Mouse (Mus musculus): ENCODE data around the gene Mospd3. TPM values are rescaled to one million over a fixed set of nuclear protein-coding genes. Genes with fewer than 3 reads are reported as not detected.

The Mospd3 gene
- polyA plus RNA-seq, 1 experiment from 2014 or later, result 58.5 TPM

DNA sequence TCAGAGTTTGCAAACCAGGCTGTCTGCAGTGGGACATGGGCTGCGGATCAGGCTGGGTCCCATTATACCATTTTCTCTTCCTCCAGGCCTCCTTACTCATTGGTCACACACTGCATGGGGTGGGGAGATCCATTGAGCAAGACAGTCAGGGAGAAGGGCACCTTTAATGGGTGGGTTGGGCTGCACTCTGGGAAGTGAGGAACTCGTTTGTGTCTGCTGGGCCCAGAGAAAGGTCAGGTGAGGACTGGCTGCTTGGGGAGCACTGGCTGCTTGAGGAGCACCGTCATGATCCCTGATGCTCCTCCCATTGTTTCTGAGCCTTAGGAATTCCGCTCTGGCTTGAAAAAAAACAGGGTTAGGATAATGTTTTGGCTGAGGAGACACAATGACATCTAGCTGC lies 42.0 kb upstream of the Mospd3 start:
- peaks cover 28% of the 10 kb centered on the region for H3K36me3 ChIP-seq (ENCODE audit: control insufficient read depth, insufficient read depth, low read length)
- H3K4me1 ChIP-seq (replicated peaks; ENCODE audit: control insufficient read depth, insufficient read depth, low read length), result peaks cover 16% of the 10 kb centered on the region

DNA sequence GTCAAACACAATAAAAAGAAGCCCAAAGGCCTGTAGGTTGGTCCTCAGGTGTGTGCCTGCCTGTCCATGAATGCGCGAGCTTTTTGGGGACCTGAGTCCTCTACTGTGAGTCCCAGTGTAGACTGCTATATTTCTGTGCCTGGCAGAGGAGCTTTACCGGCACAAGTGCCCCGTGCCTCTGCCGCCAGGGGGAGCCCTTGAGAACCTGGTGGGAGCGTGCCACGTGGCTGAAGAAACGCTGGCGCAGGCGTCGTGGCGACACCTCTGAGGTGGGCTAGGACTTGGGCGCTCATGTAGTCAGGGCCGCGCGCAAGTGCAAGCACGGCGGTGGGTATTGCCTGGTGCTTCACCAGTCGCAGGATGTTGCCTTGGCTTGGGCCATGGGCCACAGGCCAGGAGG lies 40.2 kb upstream of the Mospd3 start, which contains the start of gene Sap25:
Sap25 (plus strand) TSS at position 281 of the 400 bp plus-strand sequence.
- ATAC-seq (replicated peaks; ENCODE audit: low FRiP score) (no peak), DNase-seq (ENCODE audit: low spot score) (no peak)
- H3K27ac ChIP-seq (ENCODE audit: low read depth, low read length), result no peak within 1 kb of the TSS
- no peak within 1 kb of the TSS for H3K9ac ChIP-seq (ENCODE audit: low read depth, low read length)
- H3K4me3 ChIP-seq (ENCODE audit: low read depth, low read length), result no peak within 1 kb of the TSS
- H3K4me1 ChIP-seq (replicated peaks; ENCODE audit: control insufficient read depth, insufficient read depth, low read length), result peaks cover 13% of the 10 kb centered on the region
- peaks cover 17% of the 10 kb centered on the region for H3K27me3 ChIP-seq (replicated peaks; ENCODE audit: control insufficient read depth, insufficient read depth, low read length)
- H3K36me3 ChIP-seq (ENCODE audit: control insufficient read depth, insufficient read depth, low read length), result peaks cover 40% of the 10 kb centered on the region
- 83% methylated on average over 19 of the region's 19 CpGs for WGBS
- no peak within 1 kb of the TSS for H3K4me2 ChIP-seq
- H3K9me3 ChIP-seq (ENCODE audit: control insufficient read depth, low read length), result no peaks in the 10 kb centered on the region

More for the DNA sequence above, 42.0 kb upstream of the Mospd3 start:
- ATAC-seq (replicated peaks; ENCODE audit: low FRiP score) (no peak), DNase-seq (ENCODE audit: low spot score) (no peak)
- no peaks in the 10 kb centered on the region for H3K9me3 ChIP-seq (ENCODE audit: control insufficient read depth, low read length)
- H3K27ac ChIP-seq (ENCODE audit: low read depth, low read length), result no peak overlapping the region
- H3K4me3 ChIP-seq (ENCODE audit: low read depth, low read length), result no peak overlapping the region
- WGBS, result 71% methylated on average over 4 of the region's 4 CpGs
- no peak overlapping the region for H3K4me2 ChIP-seq
- no peak overlapping the region for H3K9ac ChIP-seq (ENCODE audit: low read depth, low read length)
- peaks cover 17% of the 10 kb centered on the region for H3K27me3 ChIP-seq (replicated peaks; ENCODE audit: control insufficient read depth, insufficient read depth, low read length)

DNA sequence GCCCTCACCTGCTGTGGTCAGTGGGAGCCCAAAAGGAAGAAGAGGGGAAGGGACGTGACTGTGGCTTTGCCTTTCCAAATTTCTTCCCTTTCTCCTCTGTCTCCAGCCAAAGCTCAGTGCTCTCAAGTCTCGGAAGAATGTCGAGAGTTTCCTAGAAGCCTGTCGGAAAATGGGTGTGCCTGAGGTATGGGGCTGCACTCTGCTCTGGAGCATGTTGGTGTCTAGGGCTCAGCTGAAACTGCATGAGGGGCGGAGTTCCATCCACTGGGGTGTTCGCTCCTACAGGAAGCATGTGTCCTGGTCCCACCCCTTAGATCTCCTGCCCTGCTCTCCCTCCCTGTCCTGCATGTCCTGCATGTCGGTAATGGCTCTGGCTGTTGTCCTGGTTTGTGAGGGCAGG lies 38.6 kb upstream of the Mospd3 start:
- Histone ChIP-seq H3K4me2 (no peak overlapping the region), H3K4me3 (ENCODE audit: low read depth, low read length) (no peak overlapping the region), H3K27me3 (replicated peaks; ENCODE audit: control insufficient read depth, insufficient read depth, low read length) (peaks cover 10% of the 10 kb centered on the region), H3K4me1 (replicated peaks; ENCODE audit: control insufficient read depth, insufficient read depth, low read length) (peaks cover 3% of the 10 kb centered on the region), H3K27ac (ENCODE audit: low read depth, low read length) (no peak overlapping the region), H3K36me3 (ENCODE audit: control insufficient read depth, insufficient read depth, low read length) (peaks cover 40% of the 10 kb centered on the region), H3K9me3 (ENCODE audit: control insufficient read depth, low read length) (no peaks in the 10 kb centered on the region), H3K9ac (ENCODE audit: low read depth, low read length) (no peak overlapping the region)
- WGBS, result 76% methylated on average over 7 of the region's 7 CpGs
- DNase-seq (ENCODE audit: low spot score) (no peak), ATAC-seq (replicated peaks; ENCODE audit: low FRiP score) (no peak)

DNA sequence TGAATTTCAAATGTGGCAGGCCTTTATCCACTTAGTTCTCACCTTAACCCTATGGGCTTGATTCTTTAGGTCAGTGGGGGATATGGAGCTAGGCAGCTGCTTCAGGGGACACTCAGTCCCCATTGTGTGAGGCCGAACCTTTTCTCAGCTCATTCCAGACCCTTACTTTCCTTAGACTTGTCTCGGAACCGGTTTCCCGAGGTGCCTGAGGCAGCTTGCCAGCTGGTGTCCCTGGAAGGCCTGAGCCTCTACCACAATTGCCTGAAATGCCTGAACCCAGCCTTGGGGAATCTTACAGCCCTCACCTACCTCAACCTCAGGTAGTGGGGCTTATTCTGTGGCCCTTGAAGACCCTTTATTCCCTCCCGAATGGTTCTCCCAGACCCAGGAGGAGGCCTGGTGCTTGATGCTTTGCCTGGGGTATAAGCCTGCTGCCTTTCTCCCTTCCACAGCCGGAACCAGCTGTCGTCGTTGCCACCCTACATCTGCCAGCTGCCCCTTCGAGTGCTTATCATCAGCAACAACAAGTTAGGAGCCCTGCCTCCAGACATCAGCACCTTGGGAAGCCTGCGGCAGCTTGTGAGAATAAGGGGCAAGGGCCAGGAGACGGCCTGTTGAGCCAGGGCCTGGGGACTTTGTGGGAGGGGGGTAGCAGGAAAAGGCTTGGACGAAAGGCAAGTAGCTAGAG lies 32.7 kb upstream of the Mospd3 start:
- H3K27me3 ChIP-seq (replicated peaks; ENCODE audit: control insufficient read depth, insufficient read depth, low read length), result no peaks in the 10 kb centered on the region
- no peak overlapping the region for H3K4me3 ChIP-seq (ENCODE audit: low read depth, low read length)
- H3K9me3 ChIP-seq (ENCODE audit: control insufficient read depth, low read length), result no peaks in the 10 kb centered on the region
- WGBS, result 86% methylated on average over 12 of the region's 12 CpGs
- no peak overlapping the region for H3K4me2 ChIP-seq
- ATAC-seq (replicated peaks; ENCODE audit: low FRiP score) (no peak), DNase-seq (ENCODE audit: low spot score) (no peak)
- H3K9ac ChIP-seq (ENCODE audit: low read depth, low read length), result no peak overlapping the region
- H3K4me1 ChIP-seq (replicated peaks; ENCODE audit: control insufficient read depth, insufficient read depth, low read length), result peaks cover 24% of the 10 kb centered on the region
- no peak overlapping the region for H3K27ac ChIP-seq (ENCODE audit: low read depth, low read length)
- H3K36me3 ChIP-seq (ENCODE audit: control insufficient read depth, insufficient read depth, low read length), result peaks cover 24% of the 10 kb centered on the region

DNA sequence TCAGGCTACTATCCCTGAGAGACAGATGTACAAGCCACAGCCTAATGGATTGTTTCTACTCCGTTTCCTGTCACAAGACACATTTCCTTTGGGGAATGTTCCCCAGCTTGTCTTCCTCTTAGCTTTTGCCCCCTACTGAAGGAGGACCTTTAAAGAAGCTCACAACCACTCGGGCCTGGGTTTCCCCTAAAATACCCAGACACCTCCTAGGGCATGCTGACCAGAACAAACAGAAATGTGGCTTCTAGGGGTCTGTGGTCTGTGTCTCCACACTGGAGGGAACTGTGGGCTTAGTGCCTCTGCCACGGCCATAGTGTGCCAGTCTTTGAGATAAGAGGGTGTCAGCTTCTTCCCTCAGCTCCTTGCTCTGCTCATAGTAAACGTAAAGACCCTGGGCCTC lies 30.7 kb upstream of the Mospd3 start:
- peak overlapping the region; percentile 98 for H3K27ac ChIP-seq (ENCODE audit: low read depth, low read length)

DNA sequence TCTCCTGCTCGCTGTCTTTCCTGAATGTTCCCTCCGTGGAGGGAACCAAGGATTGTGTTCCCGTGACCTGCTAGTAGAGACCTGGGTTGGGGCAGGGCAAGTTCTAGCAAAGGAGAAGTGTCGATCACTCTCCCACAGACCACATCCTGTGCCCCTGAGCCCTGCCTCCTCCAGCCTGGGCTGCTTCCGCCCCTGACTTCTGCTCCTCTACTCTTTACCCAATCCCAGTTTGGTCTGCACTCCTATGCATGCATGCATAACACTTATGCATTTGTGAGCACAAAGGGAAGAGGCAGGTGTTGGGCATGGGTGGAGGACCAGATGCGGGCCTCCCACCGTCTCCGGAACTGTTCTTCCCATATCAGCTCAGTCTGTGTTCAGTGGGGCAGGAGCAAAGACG lies 30.3 kb upstream of the Mospd3 start:
- Histone ChIP-seq H3K4me1 (replicated peaks; ENCODE audit: control insufficient read depth, insufficient read depth, low read length) (peaks cover 24% of the 10 kb centered on the region), H3K27me3 (replicated peaks; ENCODE audit: control insufficient read depth, insufficient read depth, low read length) (no peaks in the 10 kb centered on the region), H3K9ac (ENCODE audit: low read depth, low read length) (peak overlapping the region; percentile 57), H3K36me3 (ENCODE audit: control insufficient read depth, insufficient read depth, low read length) (peaks cover 6% of the 10 kb centered on the region; the same call in 1 of the 2 replicates), H3K9me3 (ENCODE audit: control insufficient read depth, low read length) (no peaks in the 10 kb centered on the region), H3K4me3 (ENCODE audit: low read depth, low read length) (peak overlapping the region; percentile 81), H3K4me2 (peak overlapping the region; percentile 96), H3K27ac (ENCODE audit: low read depth, low read length) (peak overlapping the region; percentile 98)
- DNase-seq (ENCODE audit: low spot score) (no peak), ATAC-seq (replicated peaks; ENCODE audit: low FRiP score) (no peak)
- WGBS, result 38% methylated on average over 9 of the region's 9 CpGs

More for the DNA sequence above, 30.7 kb upstream of the Mospd3 start:
- Histone ChIP-seq H3K9ac (ENCODE audit: low read depth, low read length) (peak overlapping the region; percentile 57; the same call in 1 of the 2 replicates), H3K4me1 (replicated peaks; ENCODE audit: control insufficient read depth, insufficient read depth, low read length) (peaks cover 24% of the 10 kb centered on the region), H3K27me3 (replicated peaks; ENCODE audit: control insufficient read depth, insufficient read depth, low read length) (no peaks in the 10 kb centered on the region), H3K36me3 (ENCODE audit: control insufficient read depth, insufficient read depth, low read length) (peaks cover 7% of the 10 kb centered on the region; the same call in 1 of the 2 replicates), H3K9me3 (ENCODE audit: control insufficient read depth, low read length) (no peaks in the 10 kb centered on the region), H3K4me2 (peak overlapping the region; percentile 96), H3K4me3 (ENCODE audit: low read depth, low read length) (peak overlapping the region; percentile 81)
- ATAC-seq (replicated peaks; ENCODE audit: low FRiP score) (no peak), DNase-seq (ENCODE audit: low spot score) (no peak)
- 27% methylated on average over 4 of the region's 4 CpGs for WGBS

DNA sequence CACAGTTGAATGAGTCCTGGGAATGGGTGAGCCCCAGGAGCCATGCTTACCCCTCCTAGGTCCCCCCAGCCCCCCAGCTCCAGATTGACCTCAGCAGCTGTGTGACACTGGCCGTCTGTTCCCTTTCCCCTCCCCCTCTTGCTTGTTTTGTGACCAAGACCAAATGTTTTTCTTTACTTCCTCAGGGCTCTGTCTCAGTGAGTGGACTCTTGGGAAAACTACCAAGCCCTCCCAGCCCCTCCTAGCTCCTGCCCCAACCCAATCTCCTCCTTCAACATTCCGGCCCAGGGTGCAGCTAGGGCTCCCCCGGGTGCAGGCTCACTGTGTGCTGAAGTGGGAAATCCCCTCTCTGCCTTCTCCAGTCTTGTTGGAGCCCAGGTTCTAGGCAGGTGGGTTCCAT lies 29.7 kb upstream of the Mospd3 start:
- Histone ChIP-seq H3K27ac (ENCODE audit: low read depth, low read length) (peak overlapping the region; percentile 98), H3K4me3 (ENCODE audit: low read depth, low read length) (peak overlapping the region; percentile 81), H3K27me3 (replicated peaks; ENCODE audit: control insufficient read depth, insufficient read depth, low read length) (no peaks in the 10 kb centered on the region), H3K9me3 (ENCODE audit: control insufficient read depth, low read length) (no peaks in the 10 kb centered on the region), H3K36me3 (ENCODE audit: control insufficient read depth, insufficient read depth, low read length) (peaks cover 6% of the 10 kb centered on the region; the same call in 1 of the 2 replicates), H3K4me1 (replicated peaks; ENCODE audit: control insufficient read depth, insufficient read depth, low read length) (peaks cover 24% of the 10 kb centered on the region), H3K9ac (ENCODE audit: low read depth, low read length) (peak overlapping the region; percentile 57), H3K4me2 (peak overlapping the region; percentile 96)
- DNase-seq (ENCODE audit: low spot score) (no peak), ATAC-seq (replicated peaks; ENCODE audit: low FRiP score) (no peak)
- WGBS, result 24% methylated on average over 3 of the region's 3 CpGs

DNA sequence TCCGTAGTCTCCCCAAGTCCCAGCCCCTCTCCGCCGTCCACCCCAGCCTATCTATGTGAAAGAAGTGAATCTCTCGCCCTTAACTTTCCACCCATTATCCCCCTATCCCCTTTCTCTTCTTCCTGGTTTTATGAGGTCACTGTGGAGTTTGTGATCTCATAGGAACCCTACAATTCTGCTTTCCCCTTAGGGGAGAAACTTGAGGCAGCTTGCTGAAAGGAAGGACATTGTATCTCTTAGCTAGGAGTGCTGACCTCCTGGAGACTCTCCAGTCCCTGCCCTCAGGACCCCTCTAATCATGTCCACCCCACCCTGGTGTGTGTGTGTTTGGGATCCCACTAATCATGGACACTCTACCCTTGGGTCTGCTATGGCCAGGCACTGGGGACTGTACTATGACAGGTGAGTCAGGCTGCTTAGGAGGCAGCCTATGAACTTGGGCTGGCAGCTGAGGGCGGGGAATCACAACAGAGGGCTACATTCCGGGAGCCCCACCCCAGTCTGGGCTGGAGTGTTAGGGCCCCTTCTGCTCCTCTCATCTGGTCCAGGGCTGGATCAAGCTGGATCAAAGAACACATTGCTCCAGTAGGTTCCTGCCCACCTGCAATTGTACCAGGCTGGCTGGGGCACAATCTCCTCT lies 29.2 kb upstream of the Mospd3 start:
- no peaks in the 10 kb centered on the region for H3K9me3 ChIP-seq (ENCODE audit: control insufficient read depth, low read length)
- WGBS, result 15% methylated on average over 6 of the region's 6 CpGs
- peaks cover 6% of the 10 kb centered on the region; the same call in 1 of the 2 replicates for H3K36me3 ChIP-seq (ENCODE audit: control insufficient read depth, insufficient read depth, low read length)
- peak overlapping the region; percentile 81 for H3K4me3 ChIP-seq (ENCODE audit: low read depth, low read length)
- H3K27me3 ChIP-seq (replicated peaks; ENCODE audit: control insufficient read depth, insufficient read depth, low read length), result no peaks in the 10 kb centered on the region
- H3K9ac ChIP-seq (ENCODE audit: low read depth, low read length), result peak overlapping the region; percentile 86
- H3K27ac ChIP-seq (ENCODE audit: low read depth, low read length), result peak overlapping the region; percentile 98
- H3K4me2 ChIP-seq, result peak overlapping the region; percentile 96
- H3K4me1 ChIP-seq (replicated peaks; ENCODE audit: control insufficient read depth, insufficient read depth, low read length), result peaks cover 24% of the 10 kb centered on the region
- ATAC-seq (replicated peaks; ENCODE audit: low FRiP score), result no peak
- DNase-seq (ENCODE audit: low spot score), result no peak
